Mouse (Mus musculus) liver, embryonic 16.5 days (tissue): Measurements from ENCODE around the gene Snrnp27. TPM values are rescaled to one million over a fixed set of nuclear protein-coding genes. Genes with fewer than 3 reads are reported as not detected.

Experiments
- ATAC-seq: fragments of 200-750 bp; cut with Nextera tagmentation; 2 replicates; pipeline ENCODE4 v1.8.0; 2017; ENCODE audit warnings: low read depth, mild to moderate bottlenecking, moderate number of reproducible peaks, moderate library complexity
- H3K27ac ChIP-seq: fragments of 300-500 bp; sonication (generic); 2 replicates; pipeline ENCODE4 v1.5.1; 2014; ENCODE audit warnings: mild to moderate bottlenecking, low read length
- H3K27me3 ChIP-seq: fragments of 300-500 bp; sonication (generic); 2 replicates; pipeline ENCODE4 v1.6.1; 2014; ENCODE audit warnings: low read depth, low read length, mixed read lengths; ENCODE audit not compliant: control insufficient read depth, insufficient read depth
- H3K36me3 ChIP-seq: fragments of 300-500 bp; sonication (generic); 2 replicates; pipeline ENCODE4 v1.6.1; 2014; ENCODE audit warnings: mild to moderate bottlenecking; ENCODE audit not compliant: control insufficient read depth, insufficient read depth
- H3K4me1 ChIP-seq: fragments of 300-500 bp; sonication (generic); 2 replicates; pipeline ENCODE4 v1.6.1; 2014; ENCODE audit warnings: low read depth, low read length, mixed read lengths; ENCODE audit not compliant: control insufficient read depth
- H3K4me2 ChIP-seq: fragments of 300-500 bp; sonication (generic); 2 replicates; pipeline ENCODE4 v1.6.1; 2014; ENCODE audit warnings: low read depth, low read length, mixed read lengths
- H3K4me3 ChIP-seq: fragments of 300-500 bp; sonication (generic); 2 replicates; pipeline ENCODE4 v1.5.1; 2014; ENCODE audit warnings: low read depth, mild to moderate bottlenecking, low read length
- H3K9ac ChIP-seq: fragments of 300-500 bp; sonication (generic); 2 replicates; pipeline ENCODE4 v1.6.1; 2014; ENCODE audit warnings: low read depth, low read length
- H3K9me3 ChIP-seq: fragments of 300-500 bp; sonication (generic); replicated peaks from 2 replicates; pipeline ENCODE4 v1.6.1; 2016; ENCODE audit warnings: low read length; ENCODE audit not compliant: control insufficient read depth
- WGBS: fragments of 180-500 bp; shearing (Covaris S2); extraction: QIAGEN DNeasy Blood & Tissue Kit; methylation state at CpG from one replicate; pipeline ENCODE4 v1.1.7; 2014; ENCODE audit not compliant: insufficient replicate concordance; 5-methylcytosine and 5-hydroxymethylcytosine counted together
- polyA plus RNA-seq: library from polyadenylated mRNA; unstranded; fragments of >200 nt; fragmentation: Nextera tagmentation; extraction: Ambion mirVana; gene quantifications from 2 replicates; pipeline ENCODE4 v1.2.1, GENCODE M21; 2015

Gene Snrnp27
- polyA plus RNA-seq, 1 experiment from 2014 or later: 35.6 TPM

DNA sequence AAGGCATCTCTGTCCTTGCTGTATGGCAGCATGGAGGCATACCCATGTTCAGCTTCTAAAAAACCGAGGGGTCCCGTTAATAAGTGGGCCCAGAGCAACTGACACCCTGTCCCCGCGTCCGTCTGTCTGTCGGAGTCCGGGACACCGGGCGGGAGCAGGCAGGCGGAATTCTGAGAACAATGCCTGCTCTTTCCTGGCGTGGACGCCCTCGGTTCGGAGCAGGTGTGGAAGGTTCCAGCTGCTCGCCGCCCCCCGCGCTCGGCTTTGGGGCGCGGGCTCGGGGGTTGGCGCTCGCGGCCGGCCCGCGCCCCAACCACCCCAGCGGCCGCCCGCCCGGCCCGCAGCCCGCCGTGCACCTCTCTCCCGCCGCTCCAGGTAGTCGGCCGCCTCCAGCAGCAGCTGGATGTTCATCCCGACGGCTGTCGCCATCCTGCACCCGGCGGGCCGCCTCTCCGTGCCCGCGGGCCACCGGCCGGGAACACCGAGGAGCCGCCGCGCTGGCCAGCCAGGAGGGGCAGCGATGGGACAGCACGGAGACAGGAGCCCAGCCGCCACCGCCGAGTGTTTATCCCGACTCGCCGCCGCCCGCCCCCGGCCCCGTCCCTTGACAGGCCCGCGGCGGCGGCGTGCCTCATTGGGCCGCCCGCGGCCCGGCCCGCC is 15.6 kb downstream of the Snrnp27 start, which contains the start of gene Mxd1:
Gene Mxd1 (minus strand): TSS at position 582 of the 660 bp plus-strand sequence.
- H3K4me1 ChIP-seq: peaks cover 45% of the 10 kb centered on the region
- no peaks in the 10 kb centered on the region for H3K9me3 ChIP-seq
- peak within 1 kb of the TSS; percentile 91 for H3K4me3 ChIP-seq
- peak within 1 kb of the TSS; percentile 95 for H3K9ac ChIP-seq
- peak within 1 kb of the TSS; percentile 90 for H3K27ac ChIP-seq
- under 1% methylated on average over 67 of the region's 76 CpGs for WGBS
- H3K4me2 ChIP-seq: peak within 1 kb of the TSS; percentile 73
- peaks cover 33% of the 10 kb centered on the region for H3K36me3 ChIP-seq
- no peaks in the 10 kb centered on the region for H3K27me3 ChIP-seq
- ATAC-seq: no peak; the same call in 1 of the 2 replicates

GRCm38 (mm10) chr6:86667061-86667460 is 17.3 kb downstream of the Snrnp27 start:
- peaks cover 45% of the 10 kb centered on the region for H3K4me1 ChIP-seq
- H3K27ac ChIP-seq: peak overlapping the region; percentile 76
- ATAC-seq: no peak
- H3K27me3 ChIP-seq: no peaks in the 10 kb centered on the region
- H3K9ac ChIP-seq: peak overlapping the region; percentile 95
- H3K36me3 ChIP-seq: peaks cover 44% of the 10 kb centered on the region
- WGBS: 88% methylated on average over 10 of the region's 10 CpGs
- H3K4me3 ChIP-seq: peak overlapping the region; percentile 91
- peak overlapping the region; percentile 47 for H3K4me2 ChIP-seq
- H3K9me3 ChIP-seq: no peaks in the 10 kb centered on the region

- peaks cover 55% of the 10 kb centered on the region for H3K36me3 ChIP-seq
- H3K27me3 ChIP-seq: no peaks in the 10 kb centered on the region
- H3K4me3 ChIP-seq: peak overlapping the region; percentile 91
- no peak for ATAC-seq
- H3K9ac ChIP-seq: peak overlapping the region; percentile 95
- 50% methylated on average over 17 of the region's 17 CpGs for WGBS
- no peaks in the 10 kb centered on the region for H3K9me3 ChIP-seq
- peaks cover 56% of the 10 kb centered on the region for H3K4me1 ChIP-seq
- peak overlapping the region; percentile 47 for H3K4me2 ChIP-seq
- H3K27ac ChIP-seq: peak overlapping the region; percentile 76
These were observed 18.6 kb downstream of the Snrnp27 start for GRCm38 (mm10) chr6:86665560-86666307.

- H3K27ac ChIP-seq: peak overlapping the region; percentile 9; the same call in 1 of the 2 replicates
- no peak overlapping the region for H3K9ac ChIP-seq
- peak overlapping the region; percentile 91 for H3K4me3 ChIP-seq
- 66% methylated on average over 5 of the region's 5 CpGs for WGBS
- H3K4me1 ChIP-seq: peaks cover 58% of the 10 kb centered on the region
- H3K36me3 ChIP-seq: peaks cover 55% of the 10 kb centered on the region
- no peak for ATAC-seq
- no peaks in the 10 kb centered on the region for H3K9me3 ChIP-seq
- H3K27me3 ChIP-seq: no peaks in the 10 kb centered on the region
- H3K4me2 ChIP-seq: peak overlapping the region; percentile 47
These were observed 19.2 kb downstream of the Snrnp27 start for GRCm38 (mm10) chr6:86665076-86665475.

DNA sequence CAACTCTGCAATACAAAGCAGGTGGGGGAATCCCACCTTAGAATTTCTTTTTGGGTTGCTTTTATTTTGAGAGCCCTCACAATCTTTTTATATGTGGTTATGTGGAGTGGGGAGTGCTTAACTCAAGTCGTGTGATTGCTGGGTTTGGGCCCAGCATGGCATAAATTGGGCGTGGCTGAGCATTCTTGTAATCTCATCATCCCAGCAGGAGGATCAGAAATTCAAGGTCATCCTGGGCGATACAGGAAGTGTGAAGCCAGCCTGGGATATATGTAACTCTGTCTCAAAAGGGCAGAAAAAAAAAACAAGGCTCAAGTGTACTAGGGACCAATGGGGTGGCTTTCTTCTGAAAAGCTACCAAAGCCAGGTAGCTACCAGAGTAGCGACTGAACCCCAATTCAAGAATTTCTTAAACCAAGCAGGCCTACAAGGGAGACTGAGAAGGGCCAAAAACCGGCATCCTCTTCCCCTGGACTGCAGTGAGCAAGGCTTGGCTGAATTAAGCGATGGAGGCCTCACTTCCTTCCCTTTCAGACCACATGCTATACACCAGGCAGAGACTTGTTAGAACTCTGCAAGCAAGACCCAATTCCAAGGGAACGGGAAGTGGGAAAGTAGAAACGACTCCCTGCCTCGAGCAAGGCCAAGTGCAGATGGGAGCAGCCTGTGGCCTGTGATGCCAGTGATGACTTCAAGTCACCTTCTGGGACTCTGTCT is 24.0 kb downstream of the Snrnp27 start:
- no peaks in the 10 kb centered on the region for H3K9me3 ChIP-seq
- 24% methylated on average over 9 of the region's 9 CpGs for WGBS
- peaks cover 75% of the 10 kb centered on the region for H3K36me3 ChIP-seq
- peak overlapping the region; percentile 34 for H3K4me3 ChIP-seq
- peak; percentile 94 for ATAC-seq
- no peaks in the 10 kb centered on the region for H3K27me3 ChIP-seq
- peaks cover 44% of the 10 kb centered on the region for H3K4me1 ChIP-seq
- peak overlapping the region; percentile 61 for H3K4me2 ChIP-seq
- peak overlapping the region; percentile 98 for H3K27ac ChIP-seq
- H3K9ac ChIP-seq: peak overlapping the region; percentile 66

DNA sequence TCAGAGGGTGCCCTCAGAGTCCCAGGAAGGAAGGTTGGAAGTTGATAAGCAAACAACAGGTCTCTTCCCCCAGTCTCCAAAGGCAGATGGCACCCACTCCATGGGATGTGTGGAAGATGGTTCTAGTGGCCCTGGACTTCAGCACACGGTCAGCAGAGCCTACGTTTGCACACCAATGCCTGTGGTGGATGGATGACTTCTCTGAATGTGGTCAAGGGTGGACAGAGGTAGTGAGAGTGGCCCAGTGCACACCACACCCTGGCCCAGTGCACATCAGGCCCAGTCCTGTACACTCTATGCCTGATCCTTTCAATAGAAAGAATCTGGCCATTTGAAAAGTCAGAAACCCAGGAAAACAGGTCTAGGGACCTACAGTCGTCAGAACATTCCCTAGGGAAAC is 25.8 kb downstream of the Snrnp27 start:
- no peak for ATAC-seq
- WGBS: 83% methylated on average over 3 of the region's 3 CpGs
- no peak overlapping the region for H3K4me3 ChIP-seq
- H3K36me3 ChIP-seq: peaks cover 68% of the 10 kb centered on the region
- H3K9ac ChIP-seq: no peak overlapping the region
- no peaks in the 10 kb centered on the region for H3K9me3 ChIP-seq
- peaks cover 33% of the 10 kb centered on the region for H3K4me1 ChIP-seq
- H3K27ac ChIP-seq: no peak overlapping the region
- no peaks in the 10 kb centered on the region for H3K27me3 ChIP-seq
- H3K4me2 ChIP-seq: no peak overlapping the region

- Histone ChIP-seq H3K4me3 (no peak overlapping the region), H3K4me2 (no peak overlapping the region), H3K36me3 (peaks cover 79% of the 10 kb centered on the region), H3K9me3 (no peaks in the 10 kb centered on the region), H3K27ac (no peak overlapping the region), H3K4me1 (peaks cover 8% of the 10 kb centered on the region), H3K27me3 (no peaks in the 10 kb centered on the region), H3K9ac (no peak overlapping the region)
- WGBS: 75% methylated on average over 9 of the region's 9 CpGs
- peak; percentile 19; the same call in 1 of the 2 replicates for ATAC-seq
These were observed 29.9 kb downstream of the Snrnp27 start for GRCm38 (mm10) chr6:86654270-86654916.

DNA sequence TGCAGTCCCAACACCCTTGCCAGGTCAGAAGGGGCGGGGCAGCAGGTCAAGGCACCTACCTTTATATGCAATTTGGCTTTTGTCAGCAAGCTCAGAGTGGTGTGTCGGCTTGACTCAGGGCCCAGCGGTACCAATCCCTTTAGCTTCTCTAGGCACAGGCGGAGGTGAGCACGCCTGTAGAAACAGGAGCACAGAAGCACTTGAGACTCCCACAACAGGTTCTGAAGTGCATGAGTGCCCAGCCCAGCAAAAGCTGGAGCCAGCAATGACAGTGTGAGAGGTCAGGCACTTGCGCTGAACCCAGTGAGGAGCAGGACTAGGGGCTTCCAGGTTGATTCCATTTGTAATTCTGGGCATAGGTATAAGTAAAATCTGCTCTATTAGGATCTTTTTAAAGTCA is 31.3 kb downstream of the Snrnp27 start:
- H3K36me3 ChIP-seq: peaks cover 81% of the 10 kb centered on the region
- no peaks in the 10 kb centered on the region for H3K9me3 ChIP-seq
- no peak overlapping the region for H3K4me2 ChIP-seq
- 90% methylated on average over 6 of the region's 6 CpGs for WGBS
- no peak overlapping the region for H3K27ac ChIP-seq
- no peak for ATAC-seq
- H3K4me3 ChIP-seq: no peak overlapping the region
- no peaks in the 10 kb centered on the region for H3K4me1 ChIP-seq
- H3K9ac ChIP-seq: no peak overlapping the region
- H3K27me3 ChIP-seq: no peaks in the 10 kb centered on the region
